Mouse (Mus musculus): ENCODE data around the gene 1700001O22Rik.

1700001O22Rik gene

GRCm38 (mm10) chr2:30750025-30750424 lies 53.4 kb downstream of the 1700001O22Rik start:
- no peak for DNase-seq

- DNase-seq = peak in 1 of 2 experiments; percentile 50
These were observed 55.8 kb downstream of the 1700001O22Rik start for GRCm38 (mm10) chr2:30747602-30748162.
